Mouse (Mus musculus) cerebellum, postnatal 10 days (tissue): Measurements from ENCODE around the gene Eef1e1.

Experiments used
- DNase-seq, 2 experiments: peaks; one replicate each; pipeline ENCODE4 v3.0.0; 2021; ENCODE audit warnings: mixed read lengths in 2 of 2

Eef1e1 gene

GRCm38 (mm10) chr13:38658528-38659280 is at the start of gene Eef1e1:
Eef1e1 (minus strand) TSS chr13:38659058.
- peak; percentile 96 to 97 for DNase-seq

GRCm38 (mm10) chr13:38690845-38691244 is 32.0 kb upstream of the Eef1e1 start:
- DNase-seq: no peak

GRCm38 (mm10) chr13:38690028-38690427 is 31.2 kb upstream of the Eef1e1 start:
- DNase-seq: peak; percentile 65 to 74

- DNase-seq: no peak
Measured at GRCm38 (mm10) chr13:38688761-38689160, 29.9 kb upstream of the Eef1e1 start.

GRCm38 (mm10) chr13:38672336-38672735 is 13.5 kb upstream of the Eef1e1 start:
- DNase-seq: peak; percentile 79 to 84

- peak; percentile 72 to 85 for DNase-seq
Measured at GRCm38 (mm10) chr13:38671451-38671850, 12.6 kb upstream of the Eef1e1 start.

GRCm38 (mm10) chr13:38670051-38670450 is 11.2 kb upstream of the Eef1e1 start:
- DNase-seq: peak; percentile 89 to 93

- peak; percentile 62 to 67 for DNase-seq
Measured at GRCm38 (mm10) chr13:38668514-38668913, 9.7 kb upstream of the Eef1e1 start.

GRCm38 (mm10) chr13:38664753-38665152 is 5.9 kb upstream of the Eef1e1 start:
- DNase-seq: no peak

GRCm38 (mm10) chr13:38659524-38660136 is 772 bp upstream of the Eef1e1 start:
- no peak for DNase-seq

GRCm38 (mm10) chr13:38657865-38658264 is 993 bp downstream of the Eef1e1 start:
- DNase-seq: peak; percentile 38 to 45

GRCm38 (mm10) chr13:38650292-38650691 is 8.6 kb downstream of the Eef1e1 start:
- DNase-seq: no peak

- no peak for DNase-seq
Measured at GRCm38 (mm10) chr13:38649069-38649468, 9.8 kb downstream of the Eef1e1 start.

- DNase-seq: no peak
Measured at GRCm38 (mm10) chr13:38641414-38641813, 17.4 kb downstream of the Eef1e1 start.

GRCm38 (mm10) chr13:38640961-38641360 is 17.9 kb downstream of the Eef1e1 start:
- peak in 1 of 2 experiments; percentile 62 for DNase-seq

- no peak for DNase-seq
Measured at GRCm38 (mm10) chr13:38638694-38639093, 20.2 kb downstream of the Eef1e1 start.

- DNase-seq: peak; percentile 99
Measured at GRCm38 (mm10) chr13:38634800-38635269, 24.0 kb downstream of the Eef1e1 start, which contains the start of gene Bloc1s5. Bloc1s5 (minus strand) TSS chr13:38635109.

- DNase-seq: peak; percentile 49 to 51
Measured at GRCm38 (mm10) chr13:38634256-38634799, 24.5 kb downstream of the Eef1e1 start.

GRCm38 (mm10) chr13:38633287-38634000 is 25.4 kb downstream of the Eef1e1 start:
- DNase-seq: no peak

- DNase-seq: no peak
Measured at GRCm38 (mm10) chr13:38632556-38632955, 26.3 kb downstream of the Eef1e1 start.

- DNase-seq: no peak
Measured at GRCm38 (mm10) chr13:38626229-38626525, 32.7 kb downstream of the Eef1e1 start.

GRCm38 (mm10) chr13:38625492-38626228 is 33.2 kb downstream of the Eef1e1 start:
- DNase-seq: peak; percentile 39 to 43
